Mouse (Mus musculus) CH12.LX (cell line): ENCODE measurements around the gene Gstm6. TPM values are rescaled to one million over a fixed set of nuclear protein-coding genes. Genes with fewer than 3 reads are reported as not detected.
"Not testable (repeated sequence)": the region's sequence is repeated elsewhere in the genome, so short reads cannot be mapped to it uniquely, and the experiment has no call there.

Source experiments
- DNase-seq: peaks from one replicate; pipeline ENCODE4 v3.0.0-alpha.2; 2013; ENCODE audit errors: extremely low read depth
- H3K27ac ChIP-seq: 2 replicates; pipeline ENCODE4 v1.5.1; 2012; ENCODE audit warnings: low read depth, mild to moderate bottlenecking, control low read depth, moderate library complexity; ENCODE audit not compliant: insufficient read depth
- H3K27me3 ChIP-seq: replicated peaks from 2 replicates; pipeline ENCODE3; 2012; ENCODE audit warnings: inconsistent platforms
- H3K36me3 ChIP-seq, 2 experiments: replicated peaks in 1 of 2; 2 replicates each; pipeline versions ENCODE3 to v1.6.1; 2012; ENCODE audit warnings: inconsistent platforms in 1 of 2, low read length in 1 of 2, mild to moderate bottlenecking in 1 of 2, mixed read lengths in 1 of 2, moderate library complexity in 1 of 2; ENCODE audit not compliant: control insufficient read depth in 1 of 2, insufficient read depth in 1 of 2
- H3K4me1 ChIP-seq, 2 experiments: 2 replicates each; pipeline ENCODE4 v1.6.1; 2012; ENCODE audit warnings: inconsistent platforms in 1 of 2, moderate library complexity in 1 of 2; ENCODE audit not compliant: insufficient read depth in 2 of 2, control insufficient read depth in 1 of 2
- H3K4me2 ChIP-seq: 2 replicates; pipeline ENCODE4 v1.6.1; 2012; ENCODE audit warnings: low read depth, mild to moderate bottlenecking, control low read depth; ENCODE audit not compliant: poor library complexity, insufficient read depth, severe bottlenecking
- H3K4me3 ChIP-seq, 3 experiments: fragments of 150-350 bp in 1 of 3; sonication (generic) in 1 of 3; replicated peaks in 1 of 3; 2 replicates each; pipeline versions ENCODE3 to v1.5.1; 2011 to 2012; ENCODE audit warnings: low read depth in 2 of 3, low read length in 2 of 3, mild to moderate bottlenecking in 2 of 3, moderate library complexity in 2 of 3, control low read depth in 1 of 3, improper control_type of control experiment in 1 of 3, inconsistent platforms in 1 of 3, mixed read lengths in 1 of 3; ENCODE audit not compliant: poor library complexity in 1 of 3
- H3K79me2 ChIP-seq: replicated peaks from 2 replicates; pipeline ENCODE4 v1.6.1; 2012; ENCODE audit warnings: mild to moderate bottlenecking, moderate library complexity; ENCODE audit not compliant: control insufficient read depth, poor library complexity, insufficient read depth, severe bottlenecking; ENCODE audit errors: extremely low read depth
- H3K9ac ChIP-seq: 2 replicates; pipeline ENCODE4 v1.6.1; 2012; ENCODE audit warnings: low read depth, mild to moderate bottlenecking, control low read depth, moderate library complexity; ENCODE audit not compliant: insufficient read depth
- H3K9me3 ChIP-seq: replicated peaks from 2 replicates; pipeline ENCODE3; 2012; ENCODE audit warnings: low read length, inconsistent platforms, mixed read lengths
- CTCF ChIP-seq, 2 experiments: IDR thresholded peaks in 1 of 2; conservative IDR thresholded peaks in 1 of 2; 2 replicates each; pipeline ENCODE4 v1.5.1; 2011 to 2012; ENCODE audit warnings: low read depth in 2 of 2, low read length in 2 of 2, improper control_type of control experiment in 1 of 2, inconsistent platforms in 1 of 2, mild to moderate bottlenecking in 1 of 2, moderate library complexity in 1 of 2
- E2F4 ChIP-seq: IDR thresholded peaks from 2 replicates; pipeline ENCODE4 v1.6.1; 2011; ENCODE audit warnings: low read depth, low read length, improper control_type of control experiment; ENCODE audit not compliant: insufficient replicate concordance
- ELF1 ChIP-seq: IDR thresholded peaks from 2 replicates; pipeline ENCODE4 v1.6.1; 2014; ENCODE audit warnings: low read depth, mild to moderate bottlenecking, inconsistent platforms, low read length, improper control_type of control experiment
- EP300 ChIP-seq: IDR thresholded peaks from 2 replicates; pipeline ENCODE4 v1.6.1; 2011; ENCODE audit warnings: low read length, improper control_type of control experiment
- JUND ChIP-seq: conservative IDR thresholded peaks from 2 replicates; pipeline ENCODE4 v1.6.1; 2011; ENCODE audit warnings: low read depth, low read length, improper control_type of control experiment
- KAT2A ChIP-seq: IDR thresholded peaks from 2 replicates; pipeline ENCODE4 v1.6.1; 2012; ENCODE audit warnings: low read length, improper control_type of control experiment, inconsistent platforms; ENCODE audit not compliant: insufficient replicate concordance
- MAFK ChIP-seq: IDR thresholded peaks from 2 replicates; pipeline ENCODE4 v1.6.1; 2011; ENCODE audit warnings: low read length, improper control_type of control experiment; ENCODE audit not compliant: insufficient replicate concordance
- MEF2A ChIP-seq: IDR thresholded peaks from 2 replicates; pipeline ENCODE4 v1.6.1; 2014; ENCODE audit warnings: low read depth, mild to moderate bottlenecking, inconsistent platforms, low read length, improper control_type of control experiment, borderline replicate concordance
- MYC ChIP-seq: IDR thresholded peaks from 2 replicates; pipeline ENCODE4 v1.6.1; 2011; ENCODE audit warnings: low read depth, mild to moderate bottlenecking, improper control_type of control experiment, low read length
- PAX5 ChIP-seq: IDR thresholded peaks from 2 replicates; pipeline ENCODE4 v1.6.1; 2012; ENCODE audit warnings: low read length, inconsistent platforms, mixed read lengths
- POLR2A ChIP-seq: IDR thresholded peaks from 2 replicates; pipeline ENCODE4 v1.6.1; 2011; ENCODE audit warnings: low read depth, mild to moderate bottlenecking, improper control_type of control experiment, low read length
- UBTF ChIP-seq: IDR thresholded peaks from 2 replicates; pipeline ENCODE4 v1.6.1; 2012; ENCODE audit warnings: low read depth, mild to moderate bottlenecking, inconsistent platforms, low read length, improper control_type of control experiment, moderate library complexity
- USF2 ChIP-seq: conservative IDR thresholded peaks from 2 replicates; pipeline ENCODE4 v1.6.1; 2011; ENCODE audit warnings: low read depth, low read length, improper control_type of control experiment
- ZC3H11A ChIP-seq: IDR thresholded peaks from 2 replicates; pipeline ENCODE4 v1.6.1; 2012; ENCODE audit warnings: low read depth, mild to moderate bottlenecking, inconsistent platforms, low read length, improper control_type of control experiment
- ZKSCAN1 ChIP-seq: IDR thresholded peaks from 2 replicates; pipeline ENCODE4 v1.6.1; 2012; ENCODE audit warnings: low read depth, inconsistent platforms, low read length, improper control_type of control experiment, borderline replicate concordance
- ZNF384 ChIP-seq: IDR thresholded peaks from 2 replicates; pipeline ENCODE4 v1.6.1; 2012; ENCODE audit warnings: low read depth, low read length, improper control_type of control experiment, inconsistent platforms
- dilution Hi-C: fragments of 300-500 bp; cut with MboI; formaldehyde crosslinking; loops from 2 replicates; pipeline ENCODE4 v1.14.3; 2020; ENCODE audit warnings: low sequenced_read_pairs; ENCODE audit not compliant: extremely low pct_unique_long_range_greater_than_20kb, extremely low pct_ligation_motif_present
- in situ Hi-C: fragments of 300-500 bp; cut with MboI; formaldehyde crosslinking; loops from 3 replicates; pipeline ENCODE4 v1.14.3; 2019; ENCODE audit warnings: low sequenced_read_pairs, low pct_ligation_motif_present, low pct_unique_long_range_greater_than_20kb, mixed read lengths
- polyA plus RNA-seq: library from polyadenylated mRNA; unstranded; fragments of >175 nt; gene quantifications from 2 replicates; pipeline ENCODE4 v1.2.1, GENCODE M21; 2012; ENCODE audit warnings: low read depth; ENCODE audit not compliant: insufficient read length
- total RNA-seq, 2 experiments: library from RNA; depleted of rRNA; stranded (reverse); fragments of 300-350 nt in 1 of 2; fragments of >200 nt in 1 of 2; gene quantifications; 2 replicates each; pipeline ENCODE4 v1.2.3; 2012 to 2014

Gstm6 gene
- total and polyA plus RNA-seq, 3 experiments: 0.17 to 0.44 (median 0.35) TPM

DNA sequence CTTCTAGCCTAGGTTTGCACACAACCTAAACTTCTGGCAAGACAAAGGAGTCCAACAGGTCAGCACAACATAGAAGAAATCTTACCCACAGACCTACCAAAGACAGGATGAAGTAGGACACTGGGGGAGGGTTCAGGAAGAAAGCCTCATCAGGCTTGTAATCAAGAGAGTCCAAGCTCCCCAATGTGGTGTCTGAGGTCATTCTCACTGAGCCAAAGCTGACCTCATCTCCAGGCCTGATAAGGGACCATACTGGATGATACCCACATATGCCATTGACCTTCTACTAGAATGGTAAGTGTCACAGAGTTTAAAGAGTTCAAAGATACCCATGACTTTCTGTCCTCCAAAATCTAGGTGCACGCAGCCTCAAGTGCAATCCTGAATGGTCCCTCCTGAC lies 30.7 kb upstream of the Gstm6 start:
- H3K79me2 ChIP-seq: no peaks in the 10 kb centered on the region
- no peak for DNase-seq
- no peaks in the 10 kb centered on the region for H3K36me3 ChIP-seq
- dilution Hi-C loops (no loop called here), in situ Hi-C loops (no loop called here)
- no peaks in the 10 kb centered on the region for H3K4me1 ChIP-seq
- no peak overlapping the region for H3K9ac ChIP-seq
- no peak for TF ChIP-seq USF2
- TF ChIP-seq EP300: no peak
- TF ChIP-seq POLR2A: no peak
- no peak for TF ChIP-seq ZKSCAN1
- no peak for TF ChIP-seq PAX5
- TF ChIP-seq KAT2A: no peak
- no peak for TF ChIP-seq JUND
- TF ChIP-seq MYC: no peak
- TF ChIP-seq UBTF: no peak
- no peak for TF ChIP-seq CTCF (conservative IDR thresholded peaks at IDR 0.05 in 1 of 2, IDR thresholded peaks at IDR 0.05 in 1 of 2; ENCODE audit: low read depth in 2 of 2, low read length in 2 of 2)
- TF ChIP-seq ZNF384: no peak
- no peak for TF ChIP-seq MAFK
- no peak for TF ChIP-seq MEF2A
- no peak for TF ChIP-seq E2F4
- no peak overlapping the region for H3K27ac ChIP-seq
- no peak overlapping the region for H3K4me2 ChIP-seq
- H3K9me3 ChIP-seq: no peaks in the 10 kb centered on the region
- no peak overlapping the region for H3K4me3 ChIP-seq
- peaks cover 19% of the 10 kb centered on the region for H3K27me3 ChIP-seq

DNA sequence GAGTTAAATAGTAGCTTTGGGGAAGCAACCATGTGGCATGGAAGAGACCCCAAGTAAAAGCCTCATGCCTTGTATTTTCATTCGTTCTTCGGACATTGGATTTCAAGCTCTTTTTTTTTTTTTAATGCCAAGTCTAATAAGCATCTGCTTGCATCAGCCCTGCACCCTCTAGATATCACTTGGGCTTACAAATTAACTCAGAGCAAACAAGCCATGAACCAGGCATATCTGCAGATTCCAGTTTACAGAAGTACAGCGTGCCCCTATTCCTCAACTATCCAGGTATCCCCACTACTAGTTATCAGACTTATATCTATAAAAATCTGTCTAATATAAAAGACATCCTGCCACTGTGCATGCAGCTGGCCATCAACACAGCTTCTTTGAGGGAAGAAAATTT lies 28.5 kb upstream of the Gstm6 start:
- in situ Hi-C loops (no loop called here), dilution Hi-C loops (no loop called here)
- H3K27me3 ChIP-seq: peaks cover 19% of the 10 kb centered on the region
- no peaks in the 10 kb centered on the region for H3K4me1 ChIP-seq
- no peak overlapping the region for H3K9ac ChIP-seq
- H3K27ac ChIP-seq: no peak overlapping the region
- TF ChIP-seq PAX5 (no peak), JUND (no peak), ELF1 (no peak), ZC3H11A (no peak), MYC (no peak)
- no peak for DNase-seq
- no peak overlapping the region for H3K4me2 ChIP-seq
- no peak overlapping the region for H3K4me3 ChIP-seq
- no peaks in the 10 kb centered on the region for H3K9me3 ChIP-seq
- H3K36me3 ChIP-seq: no peaks in the 10 kb centered on the region
- no peaks in the 10 kb centered on the region for H3K79me2 ChIP-seq

DNA sequence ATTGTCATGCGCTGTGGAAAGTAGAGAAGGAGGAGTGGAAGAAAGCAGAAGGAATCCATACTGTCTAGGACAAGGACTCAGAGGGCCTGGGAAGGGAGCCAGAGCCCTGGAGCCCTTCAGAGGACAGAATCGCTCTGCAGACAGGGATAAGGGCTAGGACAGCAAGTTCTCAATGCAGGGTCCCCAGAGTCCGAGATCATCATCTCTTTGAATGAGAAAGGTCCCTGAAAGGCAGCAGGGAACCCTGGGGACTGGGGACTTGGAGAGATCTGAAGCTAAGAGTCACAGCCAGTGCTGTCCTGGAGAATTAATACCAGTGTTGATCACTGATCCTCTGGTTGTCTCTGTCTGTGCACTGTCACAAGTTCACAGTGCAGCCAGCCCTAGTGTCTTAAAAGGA lies 27.6 kb upstream of the Gstm6 start:
- dilution Hi-C loops, in situ Hi-C loops, DNase-seq: not testable (repeated sequence)

More for the DNA sequence above, 27.6 kb upstream of the Gstm6 start:
- not testable (repeated sequence) for H3K9ac ChIP-seq, H3K9me3 ChIP-seq, H3K4me3 ChIP-seq, H3K27ac ChIP-seq, H3K79me2 ChIP-seq, H3K4me2 ChIP-seq, H3K36me3 ChIP-seq, H3K4me1 ChIP-seq
- peaks cover 19% of the 10 kb centered on the region for H3K27me3 ChIP-seq
